Comparison of ENCODE assay signal across 13 mouse cellular contexts in the genomic region with DNA sequence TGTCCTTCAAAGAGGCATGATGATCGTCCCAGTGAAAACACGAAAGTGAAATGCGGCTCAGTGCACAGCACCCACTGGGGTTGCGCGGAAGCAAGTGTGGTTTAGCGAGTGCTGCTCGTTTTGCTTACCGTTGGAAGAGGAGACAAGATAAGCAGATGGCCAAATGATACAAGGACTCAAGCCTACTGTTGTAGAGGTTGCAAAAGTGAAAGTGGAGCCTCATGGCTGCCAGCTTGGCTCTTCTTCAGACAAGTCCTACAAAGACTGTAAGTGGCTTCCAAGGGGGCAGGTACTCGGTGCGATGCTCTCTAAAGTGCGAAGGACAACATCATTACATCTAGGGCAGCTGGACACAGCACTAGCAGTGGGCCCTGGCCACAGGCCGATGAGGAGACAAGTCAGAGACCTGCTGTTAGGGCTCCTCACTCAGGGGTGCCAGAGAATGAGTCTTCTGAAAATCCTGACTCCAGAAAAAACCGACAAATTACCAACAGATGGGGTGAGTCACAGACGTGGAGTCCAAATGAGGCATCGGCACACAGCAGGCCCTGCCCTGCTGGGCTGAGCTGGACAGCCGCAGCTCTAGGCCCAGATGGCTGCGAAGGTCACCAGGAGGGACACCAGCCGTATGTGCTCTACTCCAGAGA.
DNase-seq lines count a peak whose midpoint lies in the region; ATAC-seq and TF ChIP-seq lines count a peak whose summit lies in the region.
"Had no signal": no experiment of that assay in that cellular context is flagged by ENCODE, and none has a peak within 500 bp of the region (broad histone marks: within the 10 kb centered on the region; RNA-seq: fewer than 3 reads in every experiment).

No protein-coding gene starts in this region.

- intact Hi-C loops in heart, postnatal 10 days (cut with DNase I), result no loop called here

- H3K27ac ChIP-seq in cerebellum, adult 2 months (ENCODE audit: insufficient read depth, low read length), result peak overlapping the region; percentile 79
- no peak overlapping the region for H3K27ac ChIP-seq in forebrain, embryonic 16.5 days (ENCODE audit: low read length)
- H3K27ac ChIP-seq: liver, embryonic 12.5 days; stomach, postnatal 0 days had no signal

- no peaks in the 10 kb centered on the region for H3K27me3 ChIP-seq in cerebellum, adult 2 months (ENCODE audit: control insufficient read depth, insufficient read depth, low read length)
- H3K27me3 ChIP-seq in forebrain, embryonic 16.5 days (replicated peaks; ENCODE audit: control insufficient read depth, insufficient read depth, low read length), result no peaks in the 10 kb centered on the region
- H3K27me3 ChIP-seq: liver, embryonic 12.5 days had no signal

- H3K9ac ChIP-seq in forebrain, embryonic 16.5 days (replicated peaks; ENCODE audit: low read depth, low read length), result no peak overlapping the region
- H3K9ac ChIP-seq: liver, embryonic 12.5 days had no signal

- H3K4me2 ChIP-seq in forebrain, embryonic 16.5 days (ENCODE audit: low read length), result no peak overlapping the region
- H3K4me2 ChIP-seq: liver, embryonic 12.5 days had no signal

- TF ChIP-seq POLR2A in cerebellum, adult 2 months (IDR thresholded peaks at IDR 0.05; ENCODE audit: borderline replicate concordance, insufficient read depth, low read length), result no peak

- H3K36me3 ChIP-seq in forebrain, embryonic 16.5 days (ENCODE audit: control insufficient read depth, insufficient read depth), result no peaks in the 10 kb centered on the region
- H3K36me3 ChIP-seq: liver, embryonic 12.5 days had no signal

- DNase-seq in embryo, embryonic 9.5 days (ENCODE audit: extremely low spot score), result peak; percentile 3
- DNase-seq in embryo, embryonic 10 days (ENCODE audit: low spot score), result no peak
- peak; percentile 91 for DNase-seq in 3T3-L1 (ENCODE audit: low read depth, low spot score)
- DNase-seq in cerebellum, adult 2 months, result peak; percentile 78 to 90
- peak; percentile 28 to 31 for DNase-seq in heart, postnatal 10 days
- DNase-seq in kidney, adult 9 months, result no peak
- no peak for DNase-seq in retina, embryonic 14.5 days (ENCODE audit: low spot score)
- DNase-seq: B cell, adult 2 months; kidney, adult 8-10 months had no signal

- no peak for TF ChIP-seq CTCF in cerebellum, adult 2 months (IDR thresholded peaks at IDR 0.05; ENCODE audit: borderline replicate concordance, insufficient read depth, low read depth, low read length)

- H3K9me3 ChIP-seq in forebrain, embryonic 16.5 days (ENCODE audit: control insufficient read depth, low read length), result no peaks in the 10 kb centered on the region
- H3K9me3 ChIP-seq: liver, embryonic 12.5 days had no signal

- 14% methylated on average over 18 of the region's 18 CpGs for WGBS in cerebellum, adult 2 months
- WGBS in forebrain, embryonic 16.5 days, result 88% methylated on average over 18 of the region's 18 CpGs

- peaks cover 14% of the 10 kb centered on the region; the same call in 1 of the 2 replicates for H3K4me1 ChIP-seq in cerebellum, adult 2 months (ENCODE audit: control insufficient read depth, insufficient read depth, low read length)
- H3K4me1 ChIP-seq in forebrain, embryonic 16.5 days (replicated peaks; ENCODE audit: control insufficient read depth, insufficient read depth, low read length), result no peaks in the 10 kb centered on the region
- H3K4me1 ChIP-seq: liver, embryonic 12.5 days had no signal

- ATAC-seq in forebrain, embryonic 16.5 days, result no peak
- ATAC-seq: activated CD4-positive, CD25-positive, alpha-beta regulatory T cell, adult 4 months; liver, embryonic 12.5 days had no signal

- H3K4me3 ChIP-seq in cerebellum, adult 2 months (replicated peaks; ENCODE audit: insufficient read depth, low read depth, low read length), result peak overlapping the region; percentile 18
- H3K4me3 ChIP-seq in forebrain, embryonic 16.5 days (replicated peaks; ENCODE audit: low read length), result no peak overlapping the region
- H3K4me3 ChIP-seq: liver, embryonic 12.5 days had no signal

Comparison
In these comparisons a context has a peak if more than half of its experiments do, and no peak if none do; other contexts are left out.
1. DNase-seq: peak in embryo, embryonic 9.5 days (single experiment), 3T3-L1 (single experiment), cerebellum, adult 2 months (2 of 2) and heart, postnatal 10 days (2 of 2); none in embryo, embryonic 10 days (single experiment), kidney, adult 9 months (single experiment) and retina, embryonic 14.5 days (single experiment).